Mouse (Mus musculus) embryo, embryonic 11.5 days (tissue): ENCODE measurements around the gene Spire2.
"Not testable (repeated sequence)": the region's sequence is repeated elsewhere in the genome, so short reads cannot be mapped to it uniquely, and the experiment has no call there.

ENCODE experiments used
- DNase-seq: peaks from one replicate; pipeline ENCODE4 v3.0.0-alpha.2; 2012; ENCODE audit warnings: low read depth, low spot score

Spire2 gene

GRCm38 (mm10) chr8:123332262-123333090 is at the start of gene Spire2:
TSS of gene Spire2 (plus strand) at chr8:123332713.
- DNase-seq, result peak; percentile 81

- not testable (repeated sequence) for DNase-seq
Measured at GRCm38 (mm10) chr8:123282994-123283393, 49.5 kb upstream of the Spire2 start.

- DNase-seq, result no peak
Measured at GRCm38 (mm10) chr8:123283991-123284390, 48.5 kb upstream of the Spire2 start.

GRCm38 (mm10) chr8:123284493-123284892 is 48.0 kb upstream of the Spire2 start:
- DNase-seq, result no peak

- DNase-seq, result no peak
Measured at GRCm38 (mm10) chr8:123287362-123287761, 45.2 kb upstream of the Spire2 start.

- no peak for DNase-seq
Measured at GRCm38 (mm10) chr8:123290166-123290565, 42.3 kb upstream of the Spire2 start.

- DNase-seq, result no peak
Measured at GRCm38 (mm10) chr8:123290679-123291078, 41.8 kb upstream of the Spire2 start.

- no peak for DNase-seq
Measured at GRCm38 (mm10) chr8:123291716-123292115, 40.8 kb upstream of the Spire2 start.

GRCm38 (mm10) chr8:123292281-123292680 is 40.2 kb upstream of the Spire2 start:
- DNase-seq, result no peak

- no peak for DNase-seq
Measured at GRCm38 (mm10) chr8:123292785-123293184, 39.7 kb upstream of the Spire2 start.

GRCm38 (mm10) chr8:123298301-123298700 is 34.2 kb upstream of the Spire2 start:
- DNase-seq, result no peak

GRCm38 (mm10) chr8:123308738-123309137 is 23.8 kb upstream of the Spire2 start:
- DNase-seq, result no peak

GRCm38 (mm10) chr8:123317781-123318466 is 14.6 kb upstream of the Spire2 start:
- no peak for DNase-seq

GRCm38 (mm10) chr8:123318467-123318911 is 14.0 kb upstream of the Spire2 start, which contains the start of gene Fanca:
TSS of gene Fanca (minus strand) at chr8:123318576.
- peak; percentile 91 for DNase-seq

- no peak for DNase-seq
Measured at GRCm38 (mm10) chr8:123319522-123320164, 12.9 kb upstream of the Spire2 start.

- DNase-seq, result no peak
Measured at GRCm38 (mm10) chr8:123328552-123328951, 4.0 kb upstream of the Spire2 start.

- no peak for DNase-seq
Measured at GRCm38 (mm10) chr8:123329350-123329749, 3.2 kb upstream of the Spire2 start.

GRCm38 (mm10) chr8:123329961-123330360 is 2.6 kb upstream of the Spire2 start:
- no peak for DNase-seq

GRCm38 (mm10) chr8:123330701-123331100 is 1.8 kb upstream of the Spire2 start:
- DNase-seq, result no peak

- no peak for DNase-seq
Measured at GRCm38 (mm10) chr8:123331301-123331700, 1.2 kb upstream of the Spire2 start.

GRCm38 (mm10) chr8:123331810-123332209 is 703 bp upstream of the Spire2 start:
- DNase-seq, result no peak

- no peak for DNase-seq
Measured at GRCm38 (mm10) chr8:123333091-123333587, 626 bp downstream of the Spire2 start.
